Mouse (Mus musculus): ENCODE measurements around the gene Tcap. TPM values are rescaled to one million over a fixed set of nuclear protein-coding genes. Genes with fewer than 3 reads are reported as not detected.
A peak's percentile ranks its signal among the peaks of the same experiment; 100 is the strongest.

The Tcap gene
- polyA plus RNA-seq, 1 experiment, result not detected

GRCm38 (mm10) chr11:98352272-98352990, 31.2 kb upstream of the Tcap start:
- Histone ChIP-seq H3K27ac (ENCODE audit: insufficient read depth, low read length) (no peak overlapping the region), H3K9me3 (replicated peaks; ENCODE audit: control insufficient read depth, insufficient read depth, low read length, poor library complexity, severe bottlenecking) (no peaks in the 10 kb centered on the region), H3K27me3 (ENCODE audit: control insufficient read depth, insufficient read depth, low read length, poor library complexity, severe bottlenecking) (peaks cover 5% of the 10 kb centered on the region), H3K36me3 (ENCODE audit: control insufficient read depth, insufficient read depth, low read length, poor library complexity, severe bottlenecking) (no peaks in the 10 kb centered on the region), H3K4me3 (ENCODE audit: low read depth, low read length) (no peak overlapping the region), H3K9ac (ENCODE audit: low read depth, poor library complexity, severe bottlenecking) (no peak overlapping the region), H3K4me1 (ENCODE audit: control insufficient read depth, insufficient read depth, low read length) (peaks cover 3% of the 10 kb centered on the region)
- TF ChIP-seq EP300 (IDR thresholded peaks at IDR 0.05; ENCODE audit: insufficient read depth, low read depth, low read length) (no peak), POLR2A (IDR thresholded peaks at IDR 0.05; ENCODE audit: insufficient read depth, low read length) (no peak), CTCF (IDR thresholded peaks at IDR 0.05; ENCODE audit: low read depth, low read length) (no peak)

- Histone ChIP-seq H3K9ac (ENCODE audit: low read depth, poor library complexity, severe bottlenecking) (no peak overlapping the region), H3K9me3 (replicated peaks; ENCODE audit: control insufficient read depth, insufficient read depth, low read length, poor library complexity, severe bottlenecking) (no peaks in the 10 kb centered on the region), H3K27me3 (ENCODE audit: control insufficient read depth, insufficient read depth, low read length, poor library complexity, severe bottlenecking) (peaks cover 3% of the 10 kb centered on the region), H3K27ac (ENCODE audit: insufficient read depth, low read length) (no peak overlapping the region), H3K36me3 (ENCODE audit: control insufficient read depth, insufficient read depth, low read length, poor library complexity, severe bottlenecking) (no peaks in the 10 kb centered on the region), H3K4me3 (ENCODE audit: low read depth, low read length) (no peak overlapping the region), H3K4me1 (ENCODE audit: control insufficient read depth, insufficient read depth, low read length) (peaks cover 3% of the 10 kb centered on the region)
- TF ChIP-seq EP300 (IDR thresholded peaks at IDR 0.05; ENCODE audit: insufficient read depth, low read depth, low read length) (no peak), POLR2A (IDR thresholded peaks at IDR 0.05; ENCODE audit: insufficient read depth, low read length) (no peak), CTCF (IDR thresholded peaks at IDR 0.05; ENCODE audit: low read depth, low read length) (no peak)
Measured at GRCm38 (mm10) chr11:98353651-98354211, 29.9 kb upstream of the Tcap start.

- Histone ChIP-seq H3K9me3 (replicated peaks; ENCODE audit: control insufficient read depth, insufficient read depth, low read length, poor library complexity, severe bottlenecking) (no peaks in the 10 kb centered on the region), H3K4me3 (ENCODE audit: low read depth, low read length) (no peak overlapping the region), H3K4me1 (ENCODE audit: control insufficient read depth, insufficient read depth, low read length) (peaks cover 4% of the 10 kb centered on the region), H3K36me3 (ENCODE audit: control insufficient read depth, insufficient read depth, low read length, poor library complexity, severe bottlenecking) (no peaks in the 10 kb centered on the region), H3K9ac (ENCODE audit: low read depth, poor library complexity, severe bottlenecking) (no peak overlapping the region), H3K27ac (ENCODE audit: insufficient read depth, low read length) (no peak overlapping the region), H3K27me3 (ENCODE audit: control insufficient read depth, insufficient read depth, low read length, poor library complexity, severe bottlenecking) (no peaks in the 10 kb centered on the region; the same call in none of the 2 replicates)
- TF ChIP-seq CTCF (IDR thresholded peaks at IDR 0.05; ENCODE audit: low read depth, low read length) (no peak), POLR2A (IDR thresholded peaks at IDR 0.05; ENCODE audit: insufficient read depth, low read length) (no peak), EP300 (IDR thresholded peaks at IDR 0.05; ENCODE audit: insufficient read depth, low read depth, low read length) (no peak)
Measured at GRCm38 (mm10) chr11:98354445-98354844, 29.2 kb upstream of the Tcap start.

- Histone ChIP-seq H3K36me3 (ENCODE audit: control insufficient read depth, insufficient read depth, low read length, poor library complexity, severe bottlenecking) (no peaks in the 10 kb centered on the region), H3K9ac (ENCODE audit: low read depth, poor library complexity, severe bottlenecking) (no peak overlapping the region), H3K4me3 (ENCODE audit: low read depth, low read length) (no peak overlapping the region), H3K4me1 (ENCODE audit: control insufficient read depth, insufficient read depth, low read length) (peaks cover 4% of the 10 kb centered on the region), H3K27me3 (ENCODE audit: control insufficient read depth, insufficient read depth, low read length, poor library complexity, severe bottlenecking) (no peaks in the 10 kb centered on the region), H3K9me3 (replicated peaks; ENCODE audit: control insufficient read depth, insufficient read depth, low read length, poor library complexity, severe bottlenecking) (no peaks in the 10 kb centered on the region), H3K27ac (ENCODE audit: insufficient read depth, low read length) (no peak overlapping the region)
- TF ChIP-seq POLR2A (IDR thresholded peaks at IDR 0.05; ENCODE audit: insufficient read depth, low read length) (no peak), CTCF (IDR thresholded peaks at IDR 0.05; ENCODE audit: low read depth, low read length) (peak; percentile 70)
Measured at GRCm38 (mm10) chr11:98355732-98356299, 27.8 kb upstream of the Tcap start.

- H3K9ac ChIP-seq (ENCODE audit: low read depth, poor library complexity, severe bottlenecking), result no peak overlapping the region
- no peak overlapping the region for H3K27ac ChIP-seq (ENCODE audit: insufficient read depth, low read length)
- H3K4me3 ChIP-seq (ENCODE audit: low read depth, low read length), result no peak overlapping the region
- TF ChIP-seq CTCF (IDR thresholded peaks at IDR 0.05; ENCODE audit: low read depth, low read length) (no peak), POLR2A (IDR thresholded peaks at IDR 0.05; ENCODE audit: insufficient read depth, low read length) (no peak), EP300 (IDR thresholded peaks at IDR 0.05; ENCODE audit: insufficient read depth, low read depth, low read length) (no peak)
- H3K36me3 ChIP-seq (ENCODE audit: control insufficient read depth, insufficient read depth, low read length, poor library complexity, severe bottlenecking), result no peaks in the 10 kb centered on the region
- H3K27me3 ChIP-seq (ENCODE audit: control insufficient read depth, insufficient read depth, low read length, poor library complexity, severe bottlenecking), result no peaks in the 10 kb centered on the region
- H3K9me3 ChIP-seq (replicated peaks; ENCODE audit: control insufficient read depth, insufficient read depth, low read length, poor library complexity, severe bottlenecking), result no peaks in the 10 kb centered on the region
- H3K4me1 ChIP-seq (ENCODE audit: control insufficient read depth, insufficient read depth, low read length), result peaks cover 4% of the 10 kb centered on the region
Measured at GRCm38 (mm10) chr11:98356625-98357394, 26.8 kb upstream of the Tcap start.

Measured in ES-Bruce4 (cell line).